Mouse (Mus musculus): ENCODE results near the gene Vps37d. TPM values are rescaled to one million over a fixed set of nuclear protein-coding genes. Genes with fewer than 3 reads are reported as not detected.
A peak's percentile ranks its signal among the peaks of the same experiment; 100 is the strongest.

Vps37d gene
- polyA plus RNA-seq, 1 experiment from 2014 or later = 13.3 TPM

DNA sequence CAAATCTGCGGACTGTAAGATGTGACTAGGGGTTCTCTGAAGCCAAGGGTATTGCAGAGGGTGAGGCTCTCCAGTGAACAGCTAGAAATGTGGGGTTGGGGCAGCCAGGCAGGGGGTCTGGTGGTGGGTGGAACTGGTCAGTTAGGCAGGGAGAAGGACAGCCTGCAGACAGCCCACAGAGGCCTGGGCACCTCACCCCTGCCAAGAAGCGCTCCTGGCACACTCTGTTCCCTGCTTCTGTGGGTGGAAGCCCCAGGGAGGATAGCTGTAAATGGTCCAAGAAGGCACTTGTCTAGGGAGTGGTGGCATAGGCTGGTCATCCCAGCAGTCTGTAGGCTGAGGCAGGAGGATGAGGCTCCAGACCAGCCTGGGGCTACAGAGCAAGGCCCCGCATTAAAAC lies 31.4 kb upstream of the Vps37d start:
- no peak for DNase-seq (ENCODE audit: low spot score)

DNA sequence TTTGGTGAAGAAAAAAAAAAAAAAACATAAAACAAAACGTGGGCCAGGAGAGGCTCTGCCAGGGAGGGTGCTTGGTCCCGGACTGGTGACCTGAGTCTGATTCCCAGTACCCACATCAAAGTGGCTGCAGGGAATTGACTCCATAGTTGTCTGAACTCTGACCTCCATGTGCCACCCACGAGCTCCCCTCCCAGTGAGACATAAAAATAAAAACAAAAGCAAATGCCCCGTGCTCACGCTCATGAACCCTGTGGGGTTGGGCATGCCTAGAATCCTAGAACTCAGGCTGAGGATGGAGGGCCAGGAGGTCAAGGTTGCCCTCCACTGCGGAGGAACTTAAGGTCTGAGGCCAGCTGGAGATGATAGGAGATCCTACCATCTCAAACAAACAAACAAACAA lies 31.0 kb upstream of the Vps37d start:
- ATAC-seq (replicated peaks; ENCODE audit: low FRiP score) (no peak), DNase-seq (ENCODE audit: low spot score) (no peak)
- WGBS = 61% methylated on average over 6 of the region's 6 CpGs
- no peak overlapping the region for H3K9ac ChIP-seq (ENCODE audit: low read length)
- peaks cover 8% of the 10 kb centered on the region; the same call in 1 of the 2 replicates for H3K4me1 ChIP-seq (replicated peaks; ENCODE audit: control insufficient read depth, insufficient read depth, low read length)
- no peak overlapping the region for H3K27ac ChIP-seq (ENCODE audit: low read depth, low read length)
- no peaks in the 10 kb centered on the region for H3K36me3 ChIP-seq (ENCODE audit: control insufficient read depth, insufficient read depth, low read length)
- peaks cover 30% of the 10 kb centered on the region for H3K27me3 ChIP-seq (ENCODE audit: control insufficient read depth, insufficient read depth, low read length)
- H3K4me2 ChIP-seq (ENCODE audit: low read depth, low read length, severe bottlenecking) = no peak overlapping the region
- no peak overlapping the region for H3K4me3 ChIP-seq (ENCODE audit: low read depth, low read length)
- H3K9me3 ChIP-seq (ENCODE audit: control insufficient read depth, low read length) = no peaks in the 10 kb centered on the region

More for the DNA sequence above, 31.4 kb upstream of the Vps37d start:
- Histone ChIP-seq H3K9me3 (ENCODE audit: control insufficient read depth, low read length) (no peaks in the 10 kb centered on the region), H3K4me1 (replicated peaks; ENCODE audit: control insufficient read depth, insufficient read depth, low read length) (peaks cover 8% of the 10 kb centered on the region; the same call in 1 of the 2 replicates), H3K27me3 (ENCODE audit: control insufficient read depth, insufficient read depth, low read length) (peaks cover 30% of the 10 kb centered on the region), H3K4me2 (ENCODE audit: low read depth, low read length, severe bottlenecking) (no peak overlapping the region), H3K9ac (ENCODE audit: low read length) (no peak overlapping the region), H3K4me3 (ENCODE audit: low read depth, low read length) (no peak overlapping the region), H3K36me3 (ENCODE audit: control insufficient read depth, insufficient read depth, low read length) (no peaks in the 10 kb centered on the region), H3K27ac (ENCODE audit: low read depth, low read length) (no peak overlapping the region)
- ATAC-seq (replicated peaks; ENCODE audit: low FRiP score) = no peak
- 88% methylated on average over 3 of the region's 3 CpGs for WGBS

DNA sequence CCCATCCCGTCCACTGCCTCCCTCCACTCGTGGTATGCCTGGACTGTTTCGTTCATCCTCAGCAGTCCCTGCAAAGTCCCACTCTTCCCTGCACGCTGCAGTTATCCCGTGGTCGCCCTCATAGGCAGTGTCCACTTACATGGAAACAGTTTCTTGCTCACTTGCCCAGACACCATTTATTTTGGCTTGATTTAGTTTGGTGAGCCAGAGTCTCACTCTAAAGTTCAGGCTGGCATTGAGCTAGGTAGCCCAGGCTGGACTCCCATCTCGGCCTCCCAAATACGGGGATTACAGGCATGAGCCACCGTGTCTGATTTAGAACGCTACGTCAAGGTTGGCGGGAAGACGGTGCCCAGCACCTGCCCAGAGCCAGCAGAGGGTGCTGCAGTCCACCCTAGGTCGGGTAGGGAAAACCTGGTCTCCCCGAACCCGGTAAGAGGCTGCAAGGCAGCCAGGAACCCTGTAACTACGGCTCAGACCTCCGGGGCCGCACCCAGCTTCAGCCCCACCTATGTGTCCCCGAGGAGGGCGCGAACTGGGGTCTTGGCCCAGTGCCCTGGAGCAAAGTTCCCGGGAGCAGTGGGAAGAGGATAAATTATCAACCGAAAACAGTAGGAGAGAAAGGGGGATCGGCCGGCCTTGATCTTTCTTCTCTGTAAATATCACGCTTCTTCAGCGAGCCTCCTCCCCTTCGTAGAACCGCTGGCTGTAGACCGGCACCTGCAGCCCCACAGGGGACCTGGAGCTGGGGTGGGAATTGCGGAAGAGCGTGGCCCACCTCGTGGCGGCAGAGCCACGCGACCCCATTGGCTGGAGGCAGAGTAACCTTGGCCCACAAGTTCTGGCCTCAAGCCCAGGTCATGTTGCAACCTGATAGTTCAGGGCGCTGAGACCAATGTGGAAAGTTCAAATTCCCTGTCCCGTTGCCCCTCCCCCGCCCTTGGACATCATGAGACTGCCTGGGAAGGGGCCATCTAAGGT lies 29.7 kb upstream of the Vps37d start:
- Histone ChIP-seq H3K9me3 (ENCODE audit: control insufficient read depth, low read length) (no peaks in the 10 kb centered on the region), H3K4me2 (ENCODE audit: low read depth, low read length, severe bottlenecking) (peak overlapping the region; percentile 88), H3K36me3 (ENCODE audit: control insufficient read depth, insufficient read depth, low read length) (no peaks in the 10 kb centered on the region), H3K9ac (ENCODE audit: low read length) (peak overlapping the region; percentile 52), H3K4me3 (ENCODE audit: low read depth, low read length) (peak overlapping the region; percentile 46), H3K27me3 (ENCODE audit: control insufficient read depth, insufficient read depth, low read length) (peaks cover 30% of the 10 kb centered on the region), H3K27ac (ENCODE audit: low read depth, low read length) (no peak overlapping the region), H3K4me1 (replicated peaks; ENCODE audit: control insufficient read depth, insufficient read depth, low read length) (peaks cover 8% of the 10 kb centered on the region; the same call in 1 of the 2 replicates)
- DNase-seq (ENCODE audit: low spot score) = peak; percentile 74
- 13% methylated on average over 40 of the region's 40 CpGs for WGBS
- ATAC-seq (replicated peaks; ENCODE audit: low FRiP score) = 0 out of 2 replicates have a peak, but pooled peaks have one; percentile 15

DNA sequence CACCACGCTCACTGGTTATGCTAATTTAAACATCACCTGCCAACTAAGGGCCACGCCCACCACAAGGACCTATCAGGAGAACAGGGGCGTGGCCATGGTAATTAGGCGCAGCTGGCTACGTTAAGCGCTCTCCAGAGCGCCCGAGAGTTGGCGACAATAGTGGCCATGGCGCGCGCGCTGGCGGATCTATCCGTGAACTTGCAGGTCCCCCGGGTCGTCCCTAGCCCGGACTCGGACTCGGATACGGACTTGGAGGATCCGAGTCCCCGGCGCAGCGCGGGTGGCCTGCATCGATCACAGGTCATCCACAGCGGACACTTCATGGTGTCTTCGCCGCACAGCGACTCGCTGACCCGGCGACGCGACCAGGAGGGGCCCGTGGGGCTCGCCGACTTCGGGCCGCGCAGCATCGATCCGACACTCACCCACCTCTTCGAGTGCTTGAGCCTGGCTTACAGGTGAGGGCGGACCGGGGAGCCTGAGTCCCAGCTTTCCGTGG lies 28.7 kb upstream of the Vps37d start:
- H3K27me3 ChIP-seq (ENCODE audit: control insufficient read depth, insufficient read depth, low read length) = peaks cover 30% of the 10 kb centered on the region
- peak overlapping the region; percentile 52 for H3K9ac ChIP-seq (ENCODE audit: low read length)
- DNase-seq (ENCODE audit: low spot score) (peak; percentile 89), ATAC-seq (replicated peaks; ENCODE audit: low FRiP score) (peak; percentile 90)
- no peaks in the 10 kb centered on the region for H3K36me3 ChIP-seq (ENCODE audit: control insufficient read depth, insufficient read depth, low read length)
- no peaks in the 10 kb centered on the region for H3K9me3 ChIP-seq (ENCODE audit: control insufficient read depth, low read length)
- under 1% methylated on average over 42 of the region's 48 CpGs for whole genome bisulfite sequencing
- peak overlapping the region; percentile 46 for H3K4me3 ChIP-seq (ENCODE audit: low read depth, low read length)
- H3K4me1 ChIP-seq (replicated peaks; ENCODE audit: control insufficient read depth, insufficient read depth, low read length) = peaks cover 8% of the 10 kb centered on the region; the same call in 1 of the 2 replicates
- H3K4me2 ChIP-seq (ENCODE audit: low read depth, low read length, severe bottlenecking) = peak overlapping the region; percentile 88
- no peak overlapping the region for H3K27ac ChIP-seq (ENCODE audit: low read depth, low read length)

DNA sequence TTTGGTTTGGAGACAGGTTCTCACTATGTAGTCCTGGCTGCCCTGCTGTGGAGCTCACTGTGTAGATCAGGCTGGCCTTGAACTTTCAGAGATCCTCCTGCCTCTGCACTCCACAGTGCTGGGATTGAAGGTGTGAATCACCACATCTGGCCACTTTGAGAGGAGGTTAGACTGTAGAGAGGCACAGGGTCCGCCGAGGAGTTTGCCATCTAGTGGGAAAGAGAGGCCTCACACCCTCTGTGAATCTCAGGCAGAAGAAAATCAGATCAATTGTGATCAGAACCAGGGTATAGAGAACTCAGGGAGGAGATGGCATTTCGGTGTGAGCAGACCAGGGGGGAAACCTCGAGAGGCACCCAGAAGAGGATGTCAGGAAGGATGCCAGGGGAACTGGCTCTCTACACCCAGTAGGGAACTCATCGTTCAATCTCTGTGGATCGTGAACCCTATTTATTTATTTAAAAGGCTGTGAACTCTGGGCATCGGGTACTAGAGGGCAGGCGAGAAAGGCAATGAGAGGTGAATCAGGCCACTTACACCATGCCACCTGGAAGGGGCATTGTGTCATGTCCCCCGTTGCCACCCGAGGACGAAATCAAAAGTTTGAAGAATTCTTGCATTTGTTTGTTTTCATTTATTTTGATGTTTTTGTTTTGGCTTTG lies 26.1 kb upstream of the Vps37d start:
- no peak overlapping the region for H3K4me2 ChIP-seq (ENCODE audit: low read depth, low read length, severe bottlenecking)
- H3K9ac ChIP-seq (ENCODE audit: low read length) = no peak overlapping the region
- H3K36me3 ChIP-seq (ENCODE audit: control insufficient read depth, insufficient read depth, low read length) = no peaks in the 10 kb centered on the region
- no peak overlapping the region for H3K27ac ChIP-seq (ENCODE audit: low read depth, low read length)
- DNase-seq (ENCODE audit: low spot score) = no peak
- peaks cover 8% of the 10 kb centered on the region; the same call in 1 of the 2 replicates for H3K4me1 ChIP-seq (replicated peaks; ENCODE audit: control insufficient read depth, insufficient read depth, low read length)
- WGBS = 67% methylated on average over 11 of the region's 11 CpGs
- ATAC-seq (replicated peaks; ENCODE audit: low FRiP score) = no peak
- H3K27me3 ChIP-seq (ENCODE audit: control insufficient read depth, insufficient read depth, low read length) = peaks cover 29% of the 10 kb centered on the region
- no peak overlapping the region for H3K4me3 ChIP-seq (ENCODE audit: low read depth, low read length)
- H3K9me3 ChIP-seq (ENCODE audit: control insufficient read depth, low read length) = no peaks in the 10 kb centered on the region

DNA sequence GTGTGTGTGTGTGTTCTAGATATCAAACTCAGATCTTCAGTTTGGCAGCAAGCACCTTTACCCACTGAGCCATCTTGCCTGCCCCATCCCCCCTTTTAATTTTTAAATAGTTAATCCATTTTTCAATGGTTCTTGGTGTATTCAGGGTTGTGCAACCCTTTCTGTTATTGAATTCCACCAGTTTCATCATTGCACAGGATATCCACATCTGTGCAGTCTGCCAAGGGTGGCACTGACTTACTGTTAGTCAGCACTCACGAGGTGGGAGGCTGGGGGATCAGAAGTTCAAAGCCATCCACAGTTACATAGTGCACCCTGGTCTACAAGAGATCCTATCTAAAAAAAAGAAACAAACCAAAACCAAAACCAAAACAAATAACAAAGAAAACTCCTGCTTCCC lies 22.9 kb upstream of the Vps37d start:
- H3K36me3 ChIP-seq (ENCODE audit: control insufficient read depth, insufficient read depth, low read length) = no peaks in the 10 kb centered on the region

DNA sequence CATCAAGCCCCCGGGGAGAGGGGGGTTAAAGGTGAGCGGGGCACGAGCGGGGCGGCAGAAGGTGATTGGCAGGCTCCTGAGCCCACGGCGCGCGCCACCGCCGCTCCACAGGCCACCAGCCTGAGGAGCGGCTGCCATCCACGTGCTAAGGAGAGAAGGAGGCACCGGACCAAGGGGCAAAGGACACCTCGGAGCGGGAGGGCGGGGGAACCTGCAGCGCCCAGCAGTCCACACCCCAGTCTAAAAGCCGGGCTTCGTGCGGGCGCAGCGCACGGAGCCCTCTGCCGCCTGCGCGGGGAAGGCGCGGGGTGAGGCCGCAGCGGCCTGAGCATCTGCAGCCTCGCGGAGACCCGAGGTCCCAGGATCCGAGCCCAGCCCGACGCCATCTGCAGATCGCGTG lies 11.6 kb upstream of the Vps37d start, which contains the start of gene Mlxipl:
Mlxipl (plus strand) TSS at position 238 of the 400 bp plus-strand sequence.
- Histone ChIP-seq H3K4me1 (replicated peaks; ENCODE audit: control insufficient read depth, insufficient read depth, low read length) (0 out of 2 replicates have a peak, but pooled peaks cover 3% of the 10 kb centered on the region), H3K36me3 (ENCODE audit: control insufficient read depth, insufficient read depth, low read length) (no peaks in the 10 kb centered on the region), H3K9me3 (ENCODE audit: control insufficient read depth, low read length) (no peaks in the 10 kb centered on the region), H3K9ac (ENCODE audit: low read length) (0 out of 2 replicates have a peak within 1 kb of the TSS, but pooled peaks have one; percentile 5), H3K4me3 (ENCODE audit: low read depth, low read length) (0 out of 2 replicates have a peak within 1 kb of the TSS, but pooled peaks have one; percentile 3), H3K4me2 (ENCODE audit: low read depth, low read length, severe bottlenecking) (peak within 1 kb of the TSS; percentile 31; the same call in 1 of the 2 replicates), H3K27me3 (ENCODE audit: control insufficient read depth, insufficient read depth, low read length) (peaks cover 21% of the 10 kb centered on the region), H3K27ac (ENCODE audit: low read depth, low read length) (no peak within 1 kb of the TSS)
- 3% methylated on average over 39 of the region's 39 CpGs for WGBS
- no peak for DNase-seq (ENCODE audit: low spot score)
- no peak for ATAC-seq (replicated peaks; ENCODE audit: low FRiP score)

More for the DNA sequence above, 22.9 kb upstream of the Vps37d start:
- Histone ChIP-seq H3K4me2 (ENCODE audit: low read depth, low read length, severe bottlenecking) (no peak overlapping the region), H3K9ac (ENCODE audit: low read length) (no peak overlapping the region), H3K27me3 (ENCODE audit: control insufficient read depth, insufficient read depth, low read length) (peaks cover 3% of the 10 kb centered on the region; the same call in 1 of the 2 replicates), H3K27ac (ENCODE audit: low read depth, low read length) (no peak overlapping the region), H3K9me3 (ENCODE audit: control insufficient read depth, low read length) (no peaks in the 10 kb centered on the region), H3K4me1 (replicated peaks; ENCODE audit: control insufficient read depth, insufficient read depth, low read length) (no peaks in the 10 kb centered on the region), H3K4me3 (ENCODE audit: low read depth, low read length) (no peak overlapping the region)
- ATAC-seq (replicated peaks; ENCODE audit: low FRiP score) (no peak), DNase-seq (ENCODE audit: low spot score) (no peak)
- WGBS = 80% methylated on average over 1 of the region's 1 CpGs

DNA sequence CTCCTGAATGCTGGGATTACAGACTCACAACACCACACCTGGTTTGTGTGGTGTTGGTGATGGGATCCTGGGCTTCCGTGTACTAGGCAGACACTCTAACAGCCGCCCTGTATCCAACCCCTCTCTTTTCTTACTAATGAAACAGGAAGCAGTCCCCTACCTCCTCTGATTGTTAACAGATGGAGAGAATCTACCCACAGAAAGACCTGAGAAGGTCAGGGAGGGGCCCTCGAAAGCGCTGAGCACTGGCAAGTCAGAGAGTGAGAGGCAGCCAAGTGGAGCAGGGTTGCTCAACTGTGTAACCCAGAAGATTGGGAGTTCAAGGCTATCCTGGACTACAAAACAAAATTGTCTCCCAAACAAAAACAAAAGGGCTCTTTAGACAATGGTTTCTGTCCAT lies 8.8 kb upstream of the Vps37d start:
- DNase-seq (ENCODE audit: low spot score) = no peak
- H3K4me2 ChIP-seq (ENCODE audit: low read depth, low read length, severe bottlenecking) = no peak overlapping the region
- no peak overlapping the region for H3K9ac ChIP-seq (ENCODE audit: low read length)
- H3K4me3 ChIP-seq (ENCODE audit: low read depth, low read length) = no peak overlapping the region
- H3K9me3 ChIP-seq (ENCODE audit: control insufficient read depth, low read length) = no peaks in the 10 kb centered on the region
- no peak overlapping the region for H3K27ac ChIP-seq (ENCODE audit: low read depth, low read length)
- H3K36me3 ChIP-seq (ENCODE audit: control insufficient read depth, insufficient read depth, low read length) = no peaks in the 10 kb centered on the region
- H3K4me1 ChIP-seq (replicated peaks; ENCODE audit: control insufficient read depth, insufficient read depth, low read length) = 0 out of 2 replicates have a peak, but pooled peaks cover 3% of the 10 kb centered on the region
- ATAC-seq (replicated peaks; ENCODE audit: low FRiP score) = no peak
- H3K27me3 ChIP-seq (ENCODE audit: control insufficient read depth, insufficient read depth, low read length) = peaks cover 21% of the 10 kb centered on the region
- 56% methylated on average over 4 of the region's 4 CpGs for WGBS

Measured in forebrain, embryonic 11.5 days (tissue).